Mouse (Mus musculus) forebrain, embryonic 13.5 days (tissue): Measurements from ENCODE around the gene Drosha. TPM values are rescaled to one million over a fixed set of nuclear protein-coding genes. Genes with fewer than 3 reads are reported as not detected.
"Not testable (repeated sequence)": the region's sequence is repeated elsewhere in the genome, so short reads cannot be mapped to it uniquely, and the experiment has no call there.

Source experiments
- ATAC-seq: fragments of 200-750 bp; cut with Nextera tagmentation; 2 replicates; pipeline ENCODE4 v1.8.0; 2017
- H3K27ac ChIP-seq: fragments of 300-500 bp; sonication (generic); 2 replicates; pipeline ENCODE4 v1.5.1; 2015; ENCODE audit warnings: inconsistent platforms, mild to moderate bottlenecking, moderate library complexity
- H3K27me3 ChIP-seq: fragments of 300-500 bp; sonication (generic); 2 replicates; pipeline ENCODE4 v1.6.1; 2015; ENCODE audit warnings: mild to moderate bottlenecking, inconsistent platforms
- H3K36me3 ChIP-seq: fragments of 300-500 bp; sonication (generic); 2 replicates; pipeline ENCODE4 v1.6.1; 2015; ENCODE audit warnings: mild to moderate bottlenecking, inconsistent platforms; ENCODE audit not compliant: poor library complexity, severe bottlenecking
- H3K4me1 ChIP-seq: fragments of 300-500 bp; sonication (generic); 2 replicates; pipeline ENCODE4 v1.6.1; 2015; ENCODE audit warnings: inconsistent platforms
- H3K4me2 ChIP-seq: fragments of 300-500 bp; sonication (generic); 2 replicates; pipeline ENCODE4 v1.6.1; 2015; ENCODE audit warnings: inconsistent platforms, mild to moderate bottlenecking, moderate library complexity
- H3K4me3 ChIP-seq: fragments of 300-500 bp; sonication (generic); 2 replicates; pipeline ENCODE4 v1.5.1; 2015; ENCODE audit warnings: mild to moderate bottlenecking, inconsistent platforms
- H3K9ac ChIP-seq: fragments of 300-500 bp; sonication (generic); 2 replicates; pipeline ENCODE4 v1.6.1; 2015; ENCODE audit warnings: mild to moderate bottlenecking, inconsistent platforms
- H3K9me3 ChIP-seq: fragments of 300-500 bp; sonication (generic); replicated peaks from 2 replicates; pipeline ENCODE4 v1.6.1; 2016; ENCODE audit warnings: inconsistent platforms
- WGBS: fragments of 180-500 bp; shearing (Covaris S2); methylation state at CpG from one replicate; pipeline ENCODE4 v1.1.7; 2015; 5-methylcytosine and 5-hydroxymethylcytosine counted together
- polyA plus RNA-seq: library from polyadenylated mRNA; unstranded; fragments of >200 nt; fragmentation: Nextera tagmentation; extraction: Ambion mirVana; gene quantifications from 2 replicates; pipeline ENCODE4 v1.2.1, GENCODE M21; 2015

Drosha gene
- polyA plus RNA-seq = 50.9 and 55.3 TPM in 2 replicates

DNA sequence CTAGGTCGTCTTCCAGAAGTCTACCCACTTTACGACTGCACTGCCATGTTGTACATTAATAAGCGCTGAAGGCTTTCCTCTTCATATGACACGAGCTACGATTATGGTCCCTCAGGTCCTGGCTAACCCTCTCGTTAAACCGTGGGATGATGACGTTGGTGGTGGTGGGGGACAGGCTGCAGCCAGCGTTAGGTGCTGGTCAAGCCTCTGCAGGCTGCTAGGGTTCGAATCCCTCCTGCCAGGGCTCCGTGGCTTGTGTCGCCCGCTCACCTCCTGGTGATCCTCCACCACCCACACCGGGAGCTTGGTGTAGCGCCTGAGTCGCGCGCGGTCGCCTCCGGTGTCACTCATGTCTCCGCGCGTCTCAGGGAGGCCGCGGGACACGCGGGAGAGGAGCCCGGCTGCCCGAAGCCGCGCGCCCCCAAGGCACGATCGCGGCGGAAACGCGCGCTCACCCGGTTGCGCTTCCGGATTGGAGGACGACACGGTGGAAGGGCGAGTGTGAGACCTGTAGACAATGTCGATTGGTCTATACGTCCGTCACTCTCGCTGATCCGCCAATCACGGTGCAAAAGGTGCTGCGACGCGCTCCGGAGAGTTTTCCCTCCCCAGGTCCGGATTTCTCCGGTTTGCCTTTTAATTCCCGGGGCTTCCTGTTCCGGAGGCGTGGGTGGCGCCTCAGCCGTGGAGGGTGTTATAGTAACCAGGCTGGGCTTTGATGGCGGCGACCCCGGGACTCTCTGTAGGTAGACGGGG lies at the start of gene Drosha, which contains the start of gene 6030458C11Rik:
TSS of gene Drosha (plus strand) at position 619 of the 756 bp plus-strand sequence.
TSS of gene 6030458C11Rik (minus strand) at position 453 of the 756 bp plus-strand sequence.
- no peaks in the 10 kb centered on the region for H3K9me3 ChIP-seq
- under 1% methylated on average over 67 of the region's 67 CpGs for WGBS
- H3K27ac ChIP-seq = peak within 1 kb of the TSS; percentile 71
- ATAC-seq = peak; percentile 100
- H3K9ac ChIP-seq = peak within 1 kb of the TSS; percentile 90
- H3K27me3 ChIP-seq = no peaks in the 10 kb centered on the region
- peaks cover 53% of the 10 kb centered on the region for H3K36me3 ChIP-seq
- H3K4me3 ChIP-seq = peak within 1 kb of the TSS; percentile 88
- peaks cover 26% of the 10 kb centered on the region for H3K4me1 ChIP-seq
- peak within 1 kb of the TSS; percentile 73 for H3K4me2 ChIP-seq

DNA sequence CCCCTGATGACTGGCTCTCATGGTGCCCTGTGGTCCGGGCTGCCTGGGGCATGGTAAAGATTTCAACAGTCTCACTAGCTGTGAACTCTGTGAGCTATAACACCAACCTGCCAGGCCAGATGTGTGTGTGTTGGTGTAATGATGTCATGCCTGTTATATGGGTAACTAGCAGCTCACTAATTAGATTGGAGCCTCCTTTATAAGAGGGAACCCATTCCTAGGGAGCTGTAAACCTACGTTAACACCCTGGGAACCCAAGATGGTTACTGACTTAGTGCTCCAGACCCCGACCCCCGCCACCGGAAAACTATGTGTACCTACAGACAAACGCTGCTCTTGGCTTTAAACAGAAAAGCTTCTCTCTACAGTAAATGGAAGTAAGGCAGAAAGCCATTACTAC lies 43.3 kb upstream of the Drosha start:
- no peak overlapping the region for H3K9ac ChIP-seq
- no peak for ATAC-seq
- H3K4me1 ChIP-seq = no peaks in the 10 kb centered on the region
- WGBS = 90% methylated on average over 6 of the region's 6 CpGs
- no peak overlapping the region for H3K4me2 ChIP-seq
- no peaks in the 10 kb centered on the region for H3K36me3 ChIP-seq
- H3K27ac ChIP-seq = no peak overlapping the region
- no peaks in the 10 kb centered on the region for H3K27me3 ChIP-seq
- H3K9me3 ChIP-seq = no peaks in the 10 kb centered on the region
- H3K4me3 ChIP-seq = no peak overlapping the region

DNA sequence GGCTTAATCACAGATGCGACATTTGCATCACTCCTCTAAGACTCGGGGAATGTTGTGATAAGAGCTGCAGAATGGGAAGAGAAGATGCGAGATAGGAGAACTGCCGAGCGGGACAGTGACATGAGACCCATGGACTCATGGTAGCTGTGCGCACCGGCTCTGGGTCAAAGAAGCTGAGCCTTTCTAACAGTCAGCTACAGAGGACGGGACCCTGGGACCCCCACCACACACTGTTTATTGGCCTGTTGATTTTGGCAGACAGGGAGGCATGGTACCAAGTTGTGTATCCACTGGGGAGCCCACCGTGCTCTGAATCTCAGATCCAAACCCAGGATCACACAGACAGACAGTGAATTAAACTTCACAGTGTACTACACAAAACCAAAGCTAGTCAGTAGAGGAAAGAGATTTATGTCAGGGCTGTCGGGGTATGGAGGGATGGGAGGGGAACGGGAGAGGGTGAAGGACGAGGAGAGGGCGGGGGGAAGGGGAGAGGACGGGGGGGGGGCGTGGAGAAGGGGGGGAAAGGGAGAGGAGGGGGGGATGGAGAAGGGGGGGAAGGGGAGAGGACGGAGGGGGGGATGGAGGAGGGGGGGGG lies 42.8 kb upstream of the Drosha start:
- no peaks in the 10 kb centered on the region for H3K9me3 ChIP-seq
- H3K4me1 ChIP-seq = no peaks in the 10 kb centered on the region
- H3K27me3 ChIP-seq = no peaks in the 10 kb centered on the region
- no peak overlapping the region for H3K4me3 ChIP-seq
- no peak overlapping the region for H3K9ac ChIP-seq
- WGBS = 75% methylated on average over 13 of the region's 16 CpGs
- no peak overlapping the region for H3K27ac ChIP-seq
- H3K36me3 ChIP-seq = no peaks in the 10 kb centered on the region
- H3K4me2 ChIP-seq = no peak overlapping the region
- no peak for ATAC-seq

DNA sequence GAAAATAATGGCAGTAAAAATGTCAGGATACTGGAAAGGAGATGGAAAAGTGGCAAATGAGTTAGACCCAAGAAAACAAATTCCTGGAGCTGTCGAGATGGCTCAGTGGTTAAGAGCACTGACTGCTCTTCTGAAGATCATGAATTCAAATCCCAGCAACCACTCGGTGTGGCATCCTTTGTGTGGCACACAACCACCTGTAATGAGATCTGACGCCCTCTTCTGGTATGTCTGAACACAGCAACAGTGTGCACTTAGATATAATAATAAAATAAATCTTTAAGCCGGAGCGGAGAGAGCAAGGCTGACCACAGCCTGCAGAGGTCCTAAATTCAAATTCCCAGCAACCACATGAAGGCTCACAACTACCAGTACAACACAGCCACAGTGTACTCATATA lies 36.1 kb upstream of the Drosha start:
- Histone ChIP-seq H3K4me1 (0 out of 2 replicates have a peak, but pooled peaks cover 3% of the 10 kb centered on the region), H3K4me3 (no peak overlapping the region), H3K9ac (no peak overlapping the region), H3K27me3 (no peaks in the 10 kb centered on the region), H3K4me2 (no peak overlapping the region), H3K36me3 (no peaks in the 10 kb centered on the region), H3K9me3 (no peaks in the 10 kb centered on the region), H3K27ac (no peak overlapping the region)
- no peak for ATAC-seq
- WGBS = 79% methylated on average over 5 of the region's 5 CpGs

DNA sequence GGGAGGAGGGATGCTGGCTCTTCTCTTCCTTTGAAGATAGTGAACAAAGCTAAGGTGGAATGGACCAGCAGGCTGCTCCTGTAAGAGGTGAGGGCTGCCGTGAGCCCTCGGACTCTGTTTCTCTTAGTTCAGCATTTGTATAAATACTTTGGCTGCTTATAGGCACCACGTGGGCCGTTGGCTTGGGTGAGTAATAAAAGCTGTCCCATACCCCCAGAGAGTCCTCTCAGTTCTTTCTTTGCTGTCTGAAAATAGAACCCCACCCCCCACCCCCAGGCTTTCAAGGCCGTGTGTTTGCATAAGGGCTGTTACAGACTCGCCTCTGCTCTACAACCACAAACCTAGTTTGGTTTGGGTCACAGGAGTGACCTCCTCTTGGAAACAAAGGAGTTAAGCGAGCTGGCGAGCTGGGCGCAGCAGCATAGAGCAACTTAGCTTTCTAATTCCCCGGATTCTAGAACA lies 35.2 kb upstream of the Drosha start:
- H3K27me3 ChIP-seq = no peaks in the 10 kb centered on the region
- ATAC-seq = no peak; the same call in 1 of the 2 replicates
- no peak overlapping the region for H3K27ac ChIP-seq
- H3K4me3 ChIP-seq = no peak overlapping the region
- no peak overlapping the region for H3K9ac ChIP-seq
- 0 out of 2 replicates have a peak, but pooled peaks cover 3% of the 10 kb centered on the region for H3K4me1 ChIP-seq
- H3K9me3 ChIP-seq = no peaks in the 10 kb centered on the region
- no peaks in the 10 kb centered on the region for H3K36me3 ChIP-seq
- no peak overlapping the region for H3K4me2 ChIP-seq
- 30% methylated on average over 10 of the region's 10 CpGs for WGBS

DNA sequence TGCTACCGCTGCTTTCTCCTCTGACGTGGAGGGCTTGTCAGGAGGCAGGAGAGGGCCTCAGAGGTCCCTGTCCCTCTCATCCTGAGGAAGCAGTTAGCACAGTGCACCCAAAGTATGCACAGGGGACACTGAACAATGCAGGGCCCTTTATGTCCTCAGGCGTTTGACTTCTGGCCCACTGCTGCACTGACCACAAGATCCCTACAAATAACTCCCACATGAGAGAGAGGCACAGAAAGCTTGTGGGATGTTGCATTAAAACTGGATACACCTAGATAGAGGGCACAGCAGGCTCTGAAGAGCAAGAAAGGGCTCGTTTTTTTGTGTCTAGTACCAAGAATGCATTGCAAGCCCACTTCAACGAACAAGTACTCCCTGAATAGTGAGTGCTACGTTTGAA lies 30.3 kb upstream of the Drosha start:
- 0 out of 2 replicates have a peak, but pooled peaks cover 3% of the 10 kb centered on the region for H3K4me1 ChIP-seq
- ATAC-seq = no peak
- 49% methylated on average over 6 of the region's 6 CpGs for WGBS
- no peak overlapping the region for H3K9ac ChIP-seq
- no peaks in the 10 kb centered on the region for H3K27me3 ChIP-seq
- no peak overlapping the region for H3K4me3 ChIP-seq
- no peaks in the 10 kb centered on the region for H3K9me3 ChIP-seq
- no peak overlapping the region for H3K27ac ChIP-seq
- no peaks in the 10 kb centered on the region for H3K36me3 ChIP-seq
- no peak overlapping the region for H3K4me2 ChIP-seq

DNA sequence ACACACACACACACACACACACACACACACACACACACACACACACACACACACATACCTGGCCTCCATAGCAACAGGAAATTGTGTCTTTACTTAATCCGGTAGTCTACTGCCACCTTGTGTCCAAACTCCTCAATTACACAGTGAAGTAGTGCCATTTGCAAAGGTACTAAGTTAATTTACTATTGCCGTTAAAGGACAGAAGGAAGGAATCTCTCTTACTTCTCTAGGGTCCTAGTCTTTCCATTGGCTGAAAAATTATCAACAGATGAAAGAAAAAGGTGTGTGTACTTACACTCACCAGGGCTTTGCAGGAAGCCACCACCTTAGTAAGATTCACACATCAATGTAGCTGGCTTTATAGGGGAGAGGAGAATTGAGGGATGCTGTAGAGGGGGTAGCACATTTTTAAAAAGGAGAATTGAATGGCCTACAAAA lies 29.1 kb upstream of the Drosha start:
- peak; percentile 69 for ATAC-seq
- WGBS = 1% methylated on average over 2 of the region's 2 CpGs

DNA sequence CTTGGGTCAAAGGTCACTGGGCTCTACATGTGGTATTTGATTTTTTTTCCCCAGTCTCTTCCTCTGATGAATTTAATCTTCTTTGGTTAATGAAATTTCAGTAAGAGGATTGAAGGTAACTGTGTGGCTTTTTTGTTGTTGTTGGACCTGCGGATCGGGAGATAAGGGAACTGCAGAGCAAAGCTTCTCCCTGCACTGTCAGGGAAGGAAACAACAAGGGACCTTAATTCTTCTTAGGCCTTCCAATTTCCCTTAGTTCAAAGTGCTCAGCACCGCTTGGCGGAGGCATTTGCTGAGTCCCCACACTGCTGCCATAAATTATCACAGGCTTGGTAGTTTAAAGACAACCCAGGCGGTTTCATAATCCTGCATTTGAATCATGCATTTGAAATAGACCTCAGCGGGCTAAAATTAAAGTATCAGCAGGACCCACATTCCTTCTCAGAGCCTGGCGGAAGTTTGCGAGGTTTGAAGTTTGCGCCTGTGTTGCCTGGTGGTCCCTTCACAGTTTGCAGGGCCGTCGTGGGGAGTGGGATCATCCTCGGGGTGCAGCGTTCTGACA lies 28.6 kb upstream of the Drosha start:
- no peak overlapping the region for H3K9ac ChIP-seq
- H3K27ac ChIP-seq = no peak overlapping the region
- no peaks in the 10 kb centered on the region for H3K36me3 ChIP-seq
- H3K4me3 ChIP-seq = no peak overlapping the region
- 33% methylated on average over 13 of the region's 13 CpGs for WGBS
- H3K4me2 ChIP-seq = no peak overlapping the region
- no peaks in the 10 kb centered on the region for H3K27me3 ChIP-seq
- no peak for ATAC-seq
- no peaks in the 10 kb centered on the region for H3K4me1 ChIP-seq
- H3K9me3 ChIP-seq = no peaks in the 10 kb centered on the region

More for the DNA sequence above, 29.1 kb upstream of the Drosha start:
- no peak overlapping the region for H3K4me3 ChIP-seq
- H3K27ac ChIP-seq = no peak overlapping the region
- no peaks in the 10 kb centered on the region for H3K36me3 ChIP-seq
- H3K9ac ChIP-seq = no peak overlapping the region
- H3K4me2 ChIP-seq = no peak overlapping the region
- H3K9me3 ChIP-seq = no peaks in the 10 kb centered on the region
- no peaks in the 10 kb centered on the region for H3K4me1 ChIP-seq
- H3K27me3 ChIP-seq = no peaks in the 10 kb centered on the region

DNA sequence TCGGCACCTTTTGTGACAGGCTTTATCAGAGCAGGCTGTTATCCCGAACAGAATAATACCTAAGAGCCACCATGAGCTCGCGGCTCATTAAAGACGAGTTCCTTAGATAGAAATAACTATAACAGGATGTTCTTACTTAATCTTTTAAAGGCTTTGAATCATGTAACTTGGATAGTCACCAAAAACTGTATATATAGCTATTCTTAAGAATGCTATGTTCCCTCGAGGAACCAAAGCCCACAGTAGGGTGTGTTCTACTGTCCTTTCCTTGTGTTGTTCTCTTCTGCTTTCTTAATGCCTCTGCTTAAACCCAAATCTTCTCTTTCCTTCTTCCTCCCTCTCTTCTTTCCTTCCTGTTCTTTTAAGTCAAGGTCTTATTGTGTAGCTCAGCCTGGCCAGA lies 26.6 kb upstream of the Drosha start:
- no peak overlapping the region for H3K27ac ChIP-seq
- H3K4me2 ChIP-seq = no peak overlapping the region
- no peaks in the 10 kb centered on the region for H3K27me3 ChIP-seq
- no peaks in the 10 kb centered on the region for H3K36me3 ChIP-seq
- no peak for ATAC-seq
- no peak overlapping the region for H3K9ac ChIP-seq
- WGBS = 82% methylated on average over 6 of the region's 6 CpGs
- no peaks in the 10 kb centered on the region for H3K9me3 ChIP-seq
- no peak overlapping the region for H3K4me3 ChIP-seq
- no peaks in the 10 kb centered on the region for H3K4me1 ChIP-seq

DNA sequence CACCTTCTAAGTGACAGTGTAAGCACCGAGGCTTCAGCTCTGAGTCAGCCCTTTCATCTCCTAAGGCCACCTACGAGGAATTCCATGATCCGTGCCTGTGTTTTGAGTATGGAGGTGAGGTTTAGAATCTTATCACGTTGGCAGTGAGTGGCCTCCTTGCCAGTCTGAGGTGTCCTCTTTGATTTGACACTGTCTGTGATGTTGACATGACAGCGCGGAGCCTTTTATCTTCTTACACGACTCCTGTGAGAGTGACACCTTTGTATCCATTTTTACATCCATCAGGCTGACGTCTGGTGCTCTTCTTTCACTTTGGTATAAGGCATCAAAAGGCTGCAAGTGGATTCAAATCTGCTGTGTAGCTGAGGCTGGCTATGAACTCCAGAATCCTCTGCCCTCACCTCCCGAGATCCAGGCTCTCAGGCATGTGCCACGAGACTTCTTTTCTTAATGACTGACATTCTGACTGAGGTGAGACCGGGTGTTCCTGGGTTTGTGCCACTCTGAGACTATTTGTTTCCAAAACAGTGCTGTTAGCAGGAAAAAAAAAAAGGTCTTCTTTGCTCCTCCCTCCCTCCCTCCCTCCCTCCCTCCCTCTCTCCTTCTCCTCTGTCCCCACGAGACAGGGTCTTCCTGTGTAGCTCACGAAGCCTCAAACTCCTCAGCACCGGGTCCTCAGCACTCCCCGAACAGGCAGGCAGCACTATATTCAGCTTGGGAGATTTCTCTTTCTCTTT lies 24.0 kb upstream of the Drosha start:
- Histone ChIP-seq H3K36me3 (no peaks in the 10 kb centered on the region), H3K4me3 (no peak overlapping the region), H3K4me1 (no peaks in the 10 kb centered on the region), H3K9me3 (no peaks in the 10 kb centered on the region), H3K27ac (no peak overlapping the region), H3K9ac (no peak overlapping the region), H3K27me3 (no peaks in the 10 kb centered on the region), H3K4me2 (no peak overlapping the region)
- ATAC-seq = no peak
- WGBS = 62% methylated on average over 15 of the region's 15 CpGs

DNA sequence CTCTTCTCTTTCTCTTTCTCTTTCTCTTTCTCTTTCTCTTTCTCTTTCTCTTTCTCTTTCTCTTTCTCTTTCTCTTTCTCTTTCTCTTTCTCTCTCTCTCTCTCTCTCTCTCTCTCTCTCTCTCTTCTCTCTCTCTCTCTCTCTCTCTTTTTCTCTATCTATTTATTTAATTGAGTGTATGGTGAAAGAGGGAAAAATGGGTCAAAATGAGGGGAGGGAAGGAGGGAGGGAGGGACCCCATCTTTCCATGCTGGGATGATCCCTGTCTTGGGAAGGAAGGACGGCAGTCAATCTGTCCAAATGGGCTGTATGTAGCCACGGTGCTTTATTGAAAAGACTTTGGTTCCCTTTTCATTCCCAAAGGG lies 23.5 kb upstream of the Drosha start:
- H3K27ac ChIP-seq, H3K4me1 ChIP-seq, H3K36me3 ChIP-seq, H3K9ac ChIP-seq, H3K27me3 ChIP-seq, H3K4me2 ChIP-seq, ATAC-seq, H3K4me3 ChIP-seq, H3K9me3 ChIP-seq: not testable (repeated sequence)
- WGBS = 85% methylated on average over 2 of the region's 2 CpGs

DNA sequence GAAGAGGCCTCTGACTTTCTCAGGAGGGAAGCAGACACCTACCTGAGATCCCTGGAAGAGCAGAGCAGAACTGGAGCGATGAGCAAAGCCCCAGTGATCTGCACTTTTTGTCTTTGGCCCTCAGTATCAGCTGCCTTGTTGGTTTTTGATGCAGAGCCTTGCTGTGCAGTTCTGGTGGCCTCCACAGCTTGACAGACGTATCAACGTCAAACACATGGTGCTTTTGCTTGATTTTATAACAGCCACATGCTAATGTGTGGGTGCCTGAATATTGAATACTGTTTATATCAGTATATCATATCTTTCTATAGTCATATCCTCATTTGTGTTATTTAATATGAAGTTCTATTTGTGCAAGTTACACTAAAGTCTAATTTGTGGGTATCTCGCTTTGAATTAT lies 19.5 kb upstream of the Drosha start:
- peaks cover 40% of the 10 kb centered on the region for H3K36me3 ChIP-seq
- no peaks in the 10 kb centered on the region for H3K9me3 ChIP-seq
- no peak overlapping the region for H3K4me2 ChIP-seq
- 93% methylated on average over 4 of the region's 4 CpGs for WGBS
- no peak overlapping the region for H3K27ac ChIP-seq
- no peaks in the 10 kb centered on the region for H3K4me1 ChIP-seq
- H3K9ac ChIP-seq = no peak overlapping the region
- H3K27me3 ChIP-seq = no peaks in the 10 kb centered on the region
- ATAC-seq = no peak
- H3K4me3 ChIP-seq = no peak overlapping the region
